Mouse (Mus musculus) small intestine, adult 2 months (tissue): ENCODE data around the gene Olfr1396. TPM values are rescaled to one million over a fixed set of nuclear protein-coding genes. Genes with fewer than 3 reads are reported as not detected.

Source experiments
- H3K27ac ChIP-seq: fragments of 200-500 bp; 2 replicates; pipeline ENCODE4 v1.5.1; 2012; ENCODE audit warnings: low read depth, low read length, control low read depth, inconsistent platforms; ENCODE audit not compliant: insufficient read depth
- H3K27me3 ChIP-seq: fragments of 200-500 bp; 2 replicates; pipeline ENCODE4 v1.6.1; 2012; ENCODE audit warnings: mild to moderate bottlenecking, moderate library complexity, low read length, inconsistent platforms; ENCODE audit not compliant: control insufficient read depth, insufficient read depth
- H3K36me3 ChIP-seq: fragments of 200-500 bp; 2 replicates; pipeline ENCODE4 v1.6.1; 2012; ENCODE audit warnings: mild to moderate bottlenecking, low read length, control low read depth, inconsistent platforms; ENCODE audit not compliant: control insufficient read depth, insufficient read depth
- H3K4me1 ChIP-seq: fragments of 200-500 bp; 2 replicates; pipeline ENCODE4 v1.6.1; 2012; ENCODE audit warnings: low read length, inconsistent platforms, mixed read lengths; ENCODE audit not compliant: control insufficient read depth, insufficient read depth, insufficient read length
- H3K4me3 ChIP-seq: fragments of 200-500 bp; 2 replicates; pipeline ENCODE4 v1.5.1; 2012; ENCODE audit warnings: low read depth, mild to moderate bottlenecking, control low read depth, inconsistent platforms, low read length, moderate library complexity
- CTCF ChIP-seq: fragments of 200-500 bp; IDR thresholded peaks from 2 replicates; pipeline ENCODE4 v1.5.1; 2012; ENCODE audit warnings: low read depth, mild to moderate bottlenecking, control low read depth, inconsistent platforms, low read length, moderate library complexity, mixed read lengths; ENCODE audit not compliant: insufficient replicate concordance, insufficient read length; ENCODE audit errors: extremely low read depth
- POLR2A ChIP-seq: fragments of 200-500 bp; IDR thresholded peaks from 2 replicates; pipeline ENCODE4 v1.6.1; 2012; ENCODE audit warnings: low read depth, mild to moderate bottlenecking, control low read depth, inconsistent platforms, low read length, moderate library complexity
- WGBS: fragments of 180-500 bp; shearing (Covaris S2); methylation state at CpG from one replicate; pipeline ENCODE4 v1.1.7; 2018; 5-methylcytosine and 5-hydroxymethylcytosine counted together
- polyA plus RNA-seq: library from polyadenylated mRNA; depleted of rRNA; stranded (reverse); fragments of >200 nt; gene quantifications from 2 replicates; pipeline ENCODE4 v1.2.3, GENCODE M21; 2012

Gene Olfr1396
- polyA plus RNA-seq, 1 experiment = not detected

DNA sequence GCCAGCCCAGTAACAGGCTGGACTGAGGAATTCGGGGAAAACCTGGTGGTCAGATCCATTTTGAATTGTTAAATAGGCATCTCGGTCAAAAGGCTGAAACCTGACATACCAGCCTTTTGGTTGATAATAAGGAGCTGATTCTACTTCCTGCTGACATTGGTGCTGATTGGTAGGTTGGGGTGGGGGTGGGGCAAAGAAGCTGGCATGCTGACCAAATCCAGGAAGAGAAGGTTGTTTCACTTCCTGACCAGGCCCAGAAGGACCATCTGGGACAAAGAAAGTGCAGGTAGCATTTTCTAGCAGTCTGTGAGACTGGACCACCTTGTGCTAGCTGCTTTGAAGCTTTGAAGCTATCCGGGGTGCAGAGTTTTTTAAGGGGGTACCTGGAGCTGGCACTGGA, 14.3 kb downstream of the Olfr1396 start:
- TF ChIP-seq POLR2A (no peak), CTCF (no peak)
- H3K27me3 ChIP-seq = no peaks in the 10 kb centered on the region
- no peak overlapping the region for H3K4me3 ChIP-seq
- 82% methylated on average over 3 of the region's 3 CpGs for WGBS
- peaks cover 23% of the 10 kb centered on the region for H3K36me3 ChIP-seq
- no peak overlapping the region for H3K27ac ChIP-seq
- H3K4me1 ChIP-seq = peaks cover 4% of the 10 kb centered on the region; the same call in 1 of the 2 replicates

DNA sequence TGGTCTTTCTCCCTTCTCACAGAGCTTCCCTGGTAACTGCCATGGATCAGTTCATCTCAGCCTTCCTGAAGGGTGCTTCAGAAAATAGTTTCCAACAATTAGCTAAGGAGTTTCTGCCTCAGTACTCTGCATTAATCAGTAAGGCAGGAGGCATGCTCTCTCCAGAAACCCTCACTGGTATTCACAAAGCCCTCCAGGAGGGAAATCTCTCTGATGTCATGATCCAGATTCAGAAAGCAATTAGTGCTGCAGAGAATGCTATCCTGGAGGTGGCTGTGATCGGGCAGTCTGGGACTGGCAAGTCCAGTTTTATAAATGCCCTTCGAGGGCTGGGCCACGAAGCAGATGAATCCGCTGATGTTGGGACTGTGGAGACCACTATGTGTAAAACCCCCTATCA, 19.3 kb downstream of the Olfr1396 start:
- WGBS = 92% methylated on average over 4 of the region's 4 CpGs
- H3K4me1 ChIP-seq = peaks cover 8% of the 10 kb centered on the region
- peaks cover 36% of the 10 kb centered on the region for H3K36me3 ChIP-seq
- no peak overlapping the region for H3K4me3 ChIP-seq
- no peaks in the 10 kb centered on the region for H3K27me3 ChIP-seq
- TF ChIP-seq POLR2A = no peak
- TF ChIP-seq CTCF = no peak
- H3K27ac ChIP-seq = no peak overlapping the region

DNA sequence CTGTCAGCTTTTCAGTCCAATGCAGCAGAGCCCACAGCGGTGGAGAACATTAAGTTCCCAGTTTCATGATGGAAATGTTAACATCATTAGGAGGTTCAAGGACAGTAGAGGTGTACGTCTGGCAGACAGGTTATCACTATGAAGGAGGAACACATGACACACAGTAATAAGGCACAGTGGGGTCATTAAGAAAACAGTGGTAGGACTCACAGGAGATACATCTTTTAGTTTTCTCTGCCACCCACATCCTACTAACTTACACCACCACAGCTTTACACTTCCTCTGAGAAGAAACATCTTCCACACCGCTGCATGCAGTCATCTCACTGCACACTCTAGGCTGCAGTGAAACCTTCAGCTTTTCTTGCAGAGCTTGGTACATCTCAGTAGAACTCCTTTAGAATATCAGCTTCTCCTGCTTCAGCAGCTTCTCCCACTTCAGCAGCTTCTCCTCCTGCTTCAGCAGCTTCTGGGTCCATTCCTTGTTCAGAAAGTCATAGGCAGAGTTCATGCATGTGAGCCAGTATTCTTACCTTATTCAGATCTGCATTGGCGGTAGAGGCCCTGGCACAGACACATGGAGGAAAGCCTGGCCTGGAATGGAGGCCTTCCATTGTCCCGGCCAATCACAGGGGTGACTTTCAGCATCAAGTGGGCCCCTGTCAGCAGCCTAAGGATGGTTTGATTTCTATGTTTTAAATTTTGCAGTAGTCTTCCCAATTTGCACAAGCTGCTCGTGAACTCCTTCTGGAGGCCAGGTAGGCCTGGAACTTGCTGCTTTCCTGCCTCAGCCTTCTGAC, 20.6 kb downstream of the Olfr1396 start:
- no peak overlapping the region for H3K4me3 ChIP-seq
- peaks cover 36% of the 10 kb centered on the region for H3K36me3 ChIP-seq
- peak overlapping the region; percentile 46 for H3K27ac ChIP-seq
- WGBS = 79% methylated on average over 6 of the region's 6 CpGs
- TF ChIP-seq POLR2A (no peak), CTCF (no peak)
- peaks cover 10% of the 10 kb centered on the region for H3K4me1 ChIP-seq
- H3K27me3 ChIP-seq = no peaks in the 10 kb centered on the region

DNA sequence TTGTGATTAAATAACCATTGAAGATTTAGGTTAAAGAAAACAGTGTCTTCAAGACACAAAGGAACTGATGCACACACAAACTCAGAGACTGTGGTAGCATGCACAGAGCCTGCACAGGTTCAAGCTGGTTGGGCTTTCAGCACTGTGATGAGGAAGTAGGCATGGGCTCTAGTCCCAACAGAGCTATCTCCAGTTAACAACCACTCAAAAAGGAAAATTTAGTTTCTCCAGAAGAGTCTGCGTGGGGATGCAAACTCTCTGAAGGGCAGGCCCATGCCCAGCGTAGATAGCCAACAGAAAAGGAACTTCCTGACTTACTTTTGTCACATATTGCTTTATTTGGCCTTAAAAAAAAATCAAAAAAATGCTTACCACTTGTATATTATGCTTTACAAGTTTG, 21.9 kb downstream of the Olfr1396 start:
- Histone ChIP-seq H3K27ac (0 out of 2 replicates have a peak overlapping the region, but pooled peaks have one; percentile 2), H3K4me1 (peaks cover 17% of the 10 kb centered on the region), H3K27me3 (no peaks in the 10 kb centered on the region), H3K36me3 (peaks cover 33% of the 10 kb centered on the region), H3K4me3 (no peak overlapping the region)
- WGBS = 88% methylated on average over 2 of the region's 2 CpGs
- TF ChIP-seq POLR2A = no peak
- TF ChIP-seq CTCF = no peak

- Histone ChIP-seq H3K27ac (peak overlapping the region; percentile 47; the same call in 1 of the 2 replicates), H3K4me3 (no peak overlapping the region), H3K36me3 (peaks cover 26% of the 10 kb centered on the region), H3K27me3 (no peaks in the 10 kb centered on the region), H3K4me1 (peaks cover 17% of the 10 kb centered on the region)
- 97% methylated on average over 1 of the region's 1 CpGs for WGBS
- TF ChIP-seq POLR2A (no peak), CTCF (no peak)
Measured at GRCm38 (mm10) chr11:49092053-49092586, 22.6 kb downstream of the Olfr1396 start.

- H3K27me3 ChIP-seq = no peaks in the 10 kb centered on the region
- 41% methylated on average over 4 of the region's 4 CpGs for WGBS
Measured at GRCm38 (mm10) chr11:49091171-49091570, 23.5 kb downstream of the Olfr1396 start.

GRCm38 (mm10) chr11:49090551-49090950, 24.1 kb downstream of the Olfr1396 start:
- H3K27me3 ChIP-seq = no peaks in the 10 kb centered on the region
- H3K4me1 ChIP-seq = peaks cover 22% of the 10 kb centered on the region
- no peak for TF ChIP-seq CTCF
- H3K4me3 ChIP-seq = no peak overlapping the region
- H3K36me3 ChIP-seq = peaks cover 14% of the 10 kb centered on the region
- WGBS = 79% methylated on average over 5 of the region's 5 CpGs
- H3K27ac ChIP-seq = no peak overlapping the region; the same call in 1 of the 2 replicates

More at GRCm38 (mm10) chr11:49091171-49091570, 23.5 kb downstream of the Olfr1396 start:
- H3K27ac ChIP-seq = no peak overlapping the region
- no peak overlapping the region for H3K4me3 ChIP-seq
- peaks cover 20% of the 10 kb centered on the region for H3K36me3 ChIP-seq
- TF ChIP-seq CTCF (no peak), POLR2A (no peak)
- peaks cover 22% of the 10 kb centered on the region for H3K4me1 ChIP-seq
